In genomic region chr12:113322173-113322572, GRCm38 (mm10) we compare ENCODE assay signal across 12 mouse cellular contexts.
"Had no signal": no experiment of that assay in that cellular context is flagged by ENCODE, and none has a peak within 500 bp of the region (broad histone marks: within the 10 kb centered on the region; RNA-seq: fewer than 3 reads in every experiment).

No protein-coding gene starts in this region.

- DNase-seq: liver, embryonic 13.5 days; liver, postnatal 0 days; lung, adult 2 months; lung, postnatal 14 days; lung, postnatal 36 days; right cerebral cortex, postnatal 14 days; thymus, adult 18-20 months; thymus, postnatal 14 days; thymus, postnatal 36 days had no signal

- ATAC-seq: liver, postnatal 0 days; lung, postnatal 0 days; midbrain, embryonic 13.5 days; midbrain, embryonic 15.5 days had no signal
